Mouse (Mus musculus) megakaryocyte, embryonic 14.5 days (primary cell): ENCODE measurements at regions not wholly inside any gene's neighbourhood (a gene's known extent, or its start where the extent isn't known, plus 50 kb on each side); places are given as distances from the start of the nearest gene placed in this dataset.
"Not testable (repeated sequence)": the region's sequence is repeated elsewhere in the genome, so short reads cannot be mapped to it uniquely, and the experiment has no call there.

Experiments used
- H3K27me3 ChIP-seq: replicated peaks from 2 replicates; pipeline ENCODE3; 2012; ENCODE audit warnings: inconsistent platforms
- H3K36me3 ChIP-seq: replicated peaks from 2 replicates; pipeline ENCODE3; 2012; ENCODE audit warnings: low read length, inconsistent platforms, mixed read lengths
- H3K4me1 ChIP-seq: 2 replicates; pipeline ENCODE4 v1.6.1; 2012; ENCODE audit warnings: inconsistent platforms
- H3K4me3 ChIP-seq: replicated peaks from 2 replicates; pipeline ENCODE3; 2012; ENCODE audit warnings: moderate library complexity, mild to moderate bottlenecking, inconsistent platforms
- H3K9me3 ChIP-seq: 2 replicates; pipeline ENCODE4 v1.6.1; 2012; ENCODE audit warnings: inconsistent platforms
- FLI1 ChIP-seq: IDR thresholded peaks from 2 replicates; pipeline ENCODE4 v1.6.1; 2012; ENCODE audit warnings: low read length, inconsistent platforms, mixed read lengths
- GATA1 ChIP-seq: IDR thresholded peaks from 3 replicates; pipeline ENCODE4 v1.6.1; 2012; ENCODE audit warnings: mixed read lengths, low read length, inconsistent platforms, borderline replicate concordance

DNA sequence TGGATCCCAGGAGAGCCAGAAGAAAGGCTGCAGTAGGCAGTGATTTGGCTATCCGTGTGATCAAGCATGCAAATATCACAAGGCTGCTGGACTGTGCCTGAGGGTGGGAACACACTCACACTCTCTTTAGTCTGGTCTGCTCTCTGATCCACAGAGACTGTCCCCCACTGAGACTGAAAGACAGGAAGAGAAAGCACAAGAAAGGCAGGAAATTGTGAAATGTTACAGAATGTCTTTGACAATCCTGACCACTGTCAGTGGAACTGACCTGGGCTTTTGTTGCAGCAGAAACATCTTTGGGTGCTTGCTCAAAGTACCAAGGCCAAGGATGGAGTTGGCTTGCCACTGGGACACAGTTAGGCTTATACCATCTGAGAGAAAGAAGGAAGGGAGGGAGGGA lies 52.3 kb upstream of the Gpd2 start:
- no peaks in the 10 kb centered on the region for H3K27me3 ChIP-seq
- no peaks in the 10 kb centered on the region for H3K36me3 ChIP-seq
- no peaks in the 10 kb centered on the region for H3K9me3 ChIP-seq
- TF ChIP-seq GATA1 (no peak), FLI1 (no peak)
- peaks cover 16% of the 10 kb centered on the region for H3K4me1 ChIP-seq
- no peak overlapping the region for H3K4me3 ChIP-seq

- not testable (repeated sequence) for H3K4me3 ChIP-seq, H3K27me3 ChIP-seq, H3K36me3 ChIP-seq, H3K9me3 ChIP-seq
- peaks cover 10% of the 10 kb centered on the region for H3K4me1 ChIP-seq
Measured at GRCm38 (mm10) chr2:57183108-57183507, 54.3 kb upstream of the Gpd2 start.

DNA sequence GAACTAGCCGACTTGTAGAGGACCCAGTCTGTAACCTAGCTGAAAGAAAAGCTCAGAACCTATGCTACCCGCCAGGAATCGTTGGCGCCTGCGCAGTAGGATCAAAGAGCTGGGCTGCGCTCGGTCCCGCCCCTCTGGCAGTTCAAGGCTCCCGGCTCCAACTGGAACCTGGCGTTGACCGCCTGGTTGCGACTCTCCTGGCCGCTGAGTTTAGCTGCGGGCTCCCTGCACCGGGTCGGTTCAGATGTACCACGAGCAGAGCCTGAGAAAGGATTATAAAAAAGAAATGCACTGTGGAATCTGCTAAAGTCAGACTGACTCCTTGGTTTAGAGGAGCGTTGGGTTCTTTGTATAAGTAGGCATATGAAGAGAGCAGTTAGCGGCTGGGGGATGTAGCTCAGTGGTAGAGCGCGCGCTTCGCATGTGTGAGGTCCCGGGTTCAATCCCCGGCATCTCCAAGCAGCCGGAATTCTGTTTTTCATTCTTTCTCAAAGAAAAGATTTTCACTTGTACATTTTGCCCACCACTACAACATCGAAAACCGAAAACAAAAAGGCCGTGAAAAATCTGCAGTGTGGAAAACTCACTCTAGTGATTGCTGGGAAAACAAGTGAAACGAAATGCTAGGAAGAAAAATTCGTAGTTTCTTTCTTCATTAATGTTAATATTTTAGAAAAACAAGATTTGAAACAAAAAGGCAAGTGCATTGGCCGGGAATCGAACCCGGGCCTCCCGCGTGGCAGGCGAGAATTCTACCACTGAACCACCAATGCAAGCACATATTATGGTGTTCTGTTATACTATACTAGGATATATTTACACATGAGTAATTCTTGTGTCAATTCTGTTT lies 55.5 kb upstream of the Gpd2 start:
- Histone ChIP-seq H3K4me3 (peak overlapping the region; percentile 93), H3K9me3 (no peaks in the 10 kb centered on the region), H3K27me3 (no peaks in the 10 kb centered on the region), H3K36me3 (no peaks in the 10 kb centered on the region), H3K4me1 (peaks cover 10% of the 10 kb centered on the region)
- no peak for TF ChIP-seq FLI1
- TF ChIP-seq GATA1: no peak

- Histone ChIP-seq H3K36me3 (no peaks in the 10 kb centered on the region), H3K4me1 (peaks cover 16% of the 10 kb centered on the region)
- TF ChIP-seq FLI1: no peak
- TF ChIP-seq GATA1: no peak
Measured at GRCm38 (mm10) chr2:57181350-57181691, 56.1 kb upstream of the Gpd2 start.

GRCm38 (mm10) chr2:57178056-57178455 lies 54.3 kb upstream of the Nr4a2 start:
- Histone ChIP-seq H3K36me3 (no peaks in the 10 kb centered on the region), H3K9me3 (no peaks in the 10 kb centered on the region), H3K27me3 (no peaks in the 10 kb centered on the region), H3K4me1 (peaks cover 31% of the 10 kb centered on the region), H3K4me3 (no peak overlapping the region)
- TF ChIP-seq FLI1 (no peak), GATA1 (no peak)

More at GRCm38 (mm10) chr2:57181350-57181691, 56.1 kb upstream of the Gpd2 start:
- Histone ChIP-seq H3K27me3 (no peaks in the 10 kb centered on the region), H3K9me3 (no peaks in the 10 kb centered on the region), H3K4me3 (peak overlapping the region; percentile 93)

DNA sequence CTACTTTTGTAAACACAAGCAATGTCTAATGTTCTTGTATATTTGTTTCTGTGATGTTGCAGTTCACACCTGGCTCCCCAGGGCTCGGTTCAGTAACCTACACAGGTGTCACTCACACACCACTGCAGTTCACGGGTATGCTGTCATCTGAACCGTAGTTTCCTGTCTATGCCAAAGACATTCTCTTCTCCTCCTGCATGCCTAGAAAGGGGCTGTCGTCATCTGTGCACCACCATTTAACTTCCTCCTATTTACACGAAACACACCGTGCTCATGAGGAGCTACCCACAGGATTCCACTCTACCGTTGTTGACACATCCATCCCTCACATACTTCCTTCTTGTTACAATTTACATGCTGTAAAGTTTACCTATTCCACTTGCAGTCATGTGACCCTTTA lies 52.7 kb upstream of the Nr4a2 start:
- H3K4me1 ChIP-seq: peaks cover 31% of the 10 kb centered on the region
- no peaks in the 10 kb centered on the region for H3K36me3 ChIP-seq
- H3K27me3 ChIP-seq: no peaks in the 10 kb centered on the region
- TF ChIP-seq FLI1: no peak
- TF ChIP-seq GATA1: no peak
- no peaks in the 10 kb centered on the region for H3K9me3 ChIP-seq
- H3K4me3 ChIP-seq: no peak overlapping the region

- H3K4me1 ChIP-seq: peaks cover 21% of the 10 kb centered on the region
- no peaks in the 10 kb centered on the region for H3K9me3 ChIP-seq
- no peaks in the 10 kb centered on the region for H3K36me3 ChIP-seq
- no peaks in the 10 kb centered on the region for H3K27me3 ChIP-seq
- no peak for TF ChIP-seq GATA1
- TF ChIP-seq FLI1: no peak
- no peak overlapping the region for H3K4me3 ChIP-seq
Measured at GRCm38 (mm10) chr2:57175219-57175618, 51.4 kb upstream of the Nr4a2 start.
